Mouse (Mus musculus) adrenal gland, postnatal 14 days (tissue): ENCODE data around the gene Kat6b. TPM values are rescaled to one million over a fixed set of nuclear protein-coding genes. Genes with fewer than 3 reads are reported as not detected.
A peak's percentile ranks its signal among the peaks of the same experiment; 100 is the strongest.
"Not testable (repeated sequence)": the region's sequence is repeated elsewhere in the genome, so short reads cannot be mapped to it uniquely, and the experiment has no call there.

Experiments used
- DNase-seq: peaks from one replicate; pipeline ENCODE4 v3.0.0; 2021; ENCODE audit warnings: mixed read lengths
- total RNA-seq: library from RNA; stranded (reverse); gene quantifications from 2 replicates; pipeline ENCODE4 v1.2.3, GENCODE M21; 2021

Gene Kat6b
- total RNA-seq, 1 experiment from 2014 or later: 43.4 TPM

DNA sequence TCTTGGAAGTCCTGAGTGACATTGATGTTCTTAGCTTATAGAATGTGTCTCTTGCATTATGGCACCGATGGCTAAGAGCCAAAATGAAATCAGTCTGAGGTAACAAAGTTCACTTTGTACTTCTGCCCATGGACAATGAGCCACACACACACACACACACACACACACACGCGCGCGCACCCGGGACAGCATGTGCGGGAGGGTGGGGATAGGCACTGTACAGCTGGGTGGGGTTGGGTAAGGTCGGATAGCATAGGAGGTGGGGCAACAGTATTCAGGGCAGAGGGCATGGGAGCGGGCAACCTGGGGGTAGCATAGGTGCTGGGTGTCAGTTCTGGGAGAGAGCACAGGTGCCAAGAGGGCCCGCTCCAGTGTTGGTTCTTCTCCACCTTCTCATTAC, 3.5 kb downstream of the Kat6b start:
- DNase-seq: no peak

DNA sequence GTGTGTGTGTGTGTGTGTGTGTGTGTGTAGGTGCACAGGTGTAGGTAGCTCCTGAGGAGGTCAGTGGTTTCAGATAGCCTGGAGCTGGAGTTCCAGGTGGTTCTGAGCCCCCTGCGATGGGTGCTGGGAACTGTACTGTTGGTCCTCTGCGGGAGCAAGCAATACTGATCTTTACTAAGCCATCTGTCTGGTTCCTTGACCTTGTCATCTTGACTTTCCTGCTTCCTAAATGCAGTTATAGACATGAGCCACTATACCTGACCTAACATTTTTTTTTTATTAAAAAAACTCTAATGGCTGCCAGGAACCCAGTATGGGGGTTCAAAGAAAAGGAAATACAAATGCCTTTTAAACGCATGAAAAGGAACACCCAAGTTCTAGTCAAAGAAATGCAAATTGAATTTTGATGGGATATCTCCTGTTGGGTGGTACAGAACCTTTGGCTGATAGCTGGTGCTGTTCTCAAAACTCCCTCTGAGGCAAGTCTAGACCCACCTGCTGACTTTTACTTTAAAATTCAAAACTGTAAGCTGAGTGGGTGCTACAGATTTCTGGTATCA, 4.8 kb downstream of the Kat6b start:
- no peak for DNase-seq

GRCm38 (mm10) chr14:21487135-21487534, 5.9 kb downstream of the Kat6b start:
- not testable (repeated sequence) for DNase-seq

GRCm38 (mm10) chr14:21488426-21489115, 7.3 kb downstream of the Kat6b start:
- DNase-seq: not testable (repeated sequence)

DNA sequence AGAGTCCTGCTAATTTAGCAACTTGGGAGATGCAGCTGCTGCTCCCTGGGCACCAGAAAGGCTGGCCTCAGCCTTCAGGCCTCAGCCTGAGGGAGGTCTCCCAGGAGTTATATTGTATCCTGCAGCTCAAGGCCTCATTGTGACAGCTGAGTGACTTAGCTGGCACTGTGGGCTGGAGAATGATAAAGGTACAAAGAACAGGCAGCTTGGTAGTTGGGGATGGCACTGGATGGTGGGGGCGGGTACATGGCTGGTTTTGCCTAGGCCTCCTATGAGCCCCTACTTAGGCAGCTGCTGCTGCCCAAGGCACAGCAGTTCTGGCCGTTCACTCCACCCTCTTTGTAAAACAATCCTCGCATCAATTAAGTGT, 7.9 kb downstream of the Kat6b start:
- peak; percentile 52 for DNase-seq

DNA sequence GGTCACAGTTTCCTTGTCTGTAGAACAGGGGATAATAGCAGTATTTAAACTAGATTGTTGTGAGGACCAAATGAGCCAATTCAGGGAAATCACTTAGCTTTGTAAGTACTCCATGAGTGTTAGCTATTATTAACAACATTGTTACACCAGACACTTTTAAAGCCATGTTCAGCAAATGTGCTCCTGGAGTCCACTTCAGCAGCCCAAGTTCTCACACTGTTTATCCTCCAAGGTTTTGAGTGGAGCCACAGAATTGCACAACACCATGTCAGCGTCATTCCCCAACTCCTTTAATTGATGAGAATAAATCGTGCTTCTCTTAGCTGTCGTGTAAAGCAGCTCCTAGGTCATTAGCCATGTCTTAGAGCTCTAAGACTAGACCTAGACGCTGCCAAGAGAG, 8.9 kb downstream of the Kat6b start:
- DNase-seq: no peak

DNA sequence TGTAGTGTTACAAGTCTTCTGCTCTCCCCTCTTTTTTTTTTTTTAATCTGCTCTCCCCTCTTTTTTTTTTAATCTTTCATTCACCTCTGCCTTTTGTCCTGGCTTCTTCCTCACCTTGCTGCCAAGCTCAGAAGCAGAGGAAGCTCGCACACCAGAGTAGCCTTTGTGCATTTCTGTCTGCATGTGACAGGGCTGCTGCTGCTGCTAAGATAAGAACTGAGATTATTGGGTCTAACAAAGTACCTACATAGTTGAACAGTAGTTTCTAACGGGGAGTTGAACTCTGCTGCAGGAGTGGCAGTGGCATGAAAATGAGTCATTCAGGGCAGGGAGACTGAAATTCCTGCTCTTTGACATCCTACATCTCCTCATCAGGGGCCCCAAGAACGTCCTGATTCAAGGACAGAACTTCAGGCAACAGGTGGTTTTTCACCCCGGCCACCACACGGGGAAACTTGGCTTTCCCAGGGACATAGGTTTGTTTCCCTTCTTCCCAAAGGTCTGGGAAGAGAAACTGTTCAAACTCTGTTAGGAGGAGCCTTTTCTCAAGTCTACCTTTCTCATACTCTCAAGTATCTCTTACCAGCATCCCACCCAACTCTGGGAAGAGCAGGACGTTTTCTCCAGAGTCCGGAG, 17.2 kb downstream of the Kat6b start:
- DNase-seq: no peak

- DNase-seq: peak; percentile 61
Observed at GRCm38 (mm10) chr14:21499011-21499581, 17.9 kb downstream of the Kat6b start.

GRCm38 (mm10) chr14:21499631-21500153, 18.5 kb downstream of the Kat6b start:
- peak; percentile 82 for DNase-seq

DNA sequence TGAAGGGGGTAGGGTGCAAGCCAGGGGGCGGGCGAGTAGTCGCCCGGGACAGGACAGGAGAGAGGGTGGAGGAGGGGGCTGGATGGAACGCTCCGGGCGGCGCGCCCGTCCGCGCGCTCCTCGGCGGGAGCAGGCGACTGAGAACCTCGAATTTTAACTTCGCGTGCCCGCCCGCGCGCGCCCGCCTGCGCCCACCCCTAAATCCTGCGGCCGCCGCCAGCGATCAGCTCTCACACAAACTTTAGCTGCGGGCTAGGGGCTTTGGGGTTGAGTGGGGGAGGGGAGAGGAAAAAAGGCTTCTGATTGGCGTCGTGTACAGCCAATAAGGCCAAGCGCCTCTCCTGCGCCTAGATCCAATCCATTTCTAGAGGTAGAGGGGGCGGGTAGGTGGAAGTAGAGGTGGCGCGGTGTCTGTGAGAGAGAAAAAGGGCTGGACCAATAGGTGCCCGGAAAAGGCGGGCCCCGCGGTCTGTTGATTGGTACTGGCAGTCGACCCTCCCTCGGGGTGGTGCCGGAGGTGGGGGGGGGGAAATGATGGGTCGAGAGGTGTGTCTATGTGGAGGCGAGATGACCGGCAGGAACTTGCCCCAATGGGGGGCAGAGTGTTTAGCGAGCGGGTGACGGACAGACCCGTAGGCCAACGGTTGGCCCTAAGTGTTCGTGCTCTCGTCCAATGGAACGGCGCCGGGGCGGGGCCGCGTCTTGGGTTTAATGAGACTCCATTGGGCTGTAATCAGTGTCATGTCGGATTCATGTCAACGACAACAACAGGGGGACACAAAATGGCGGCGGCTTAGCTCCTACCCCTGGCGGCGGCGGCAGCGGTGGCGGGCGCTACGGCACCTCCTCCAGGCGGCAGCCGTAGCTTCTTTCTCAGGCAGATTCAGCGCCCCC, 19.2 kb downstream of the Kat6b start:
- DNase-seq: peak; percentile 100

- peak; percentile 96 for DNase-seq
Observed at GRCm38 (mm10) chr14:21501048-21501657, 19.9 kb downstream of the Kat6b start.

DNA sequence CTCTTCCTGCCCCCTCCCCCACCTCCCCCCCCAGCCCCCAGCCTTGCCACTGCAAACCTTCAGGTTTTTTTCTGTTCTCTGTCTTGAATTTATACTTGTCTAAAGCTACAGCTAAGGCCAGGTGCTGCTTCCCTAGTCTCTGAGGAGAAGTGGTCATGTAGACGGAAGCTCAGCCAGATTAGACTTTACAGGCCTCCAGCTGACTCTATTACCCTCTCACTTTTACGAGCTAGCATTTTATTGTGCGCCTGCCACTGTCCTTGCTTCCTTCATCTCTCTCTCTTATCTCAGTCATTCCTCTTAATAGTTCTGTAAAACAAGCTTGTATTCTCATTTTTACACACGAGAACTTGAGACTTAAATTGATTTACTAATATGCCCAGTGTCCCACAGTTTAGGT, 23.8 kb downstream of the Kat6b start:
- no peak for DNase-seq

DNA sequence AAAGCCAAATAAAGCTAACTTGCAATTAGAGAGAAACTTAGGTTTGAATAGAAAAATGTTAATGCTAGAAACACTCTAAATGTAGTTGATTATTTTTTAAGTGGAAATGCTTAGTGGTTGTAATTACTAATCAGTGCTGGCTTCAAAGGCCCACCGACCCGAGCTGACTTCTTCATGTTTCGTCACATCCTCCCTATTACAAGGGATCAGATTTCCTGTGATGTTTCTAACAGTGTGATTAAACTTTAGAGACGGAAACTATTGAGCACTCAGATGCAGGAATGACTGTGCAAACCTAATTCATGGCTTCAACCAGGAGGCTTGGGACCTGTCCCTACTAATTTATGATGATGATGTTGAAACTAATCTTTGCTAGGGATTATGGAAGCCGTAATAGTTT, 25.8 kb downstream of the Kat6b start:
- DNase-seq: no peak

DNA sequence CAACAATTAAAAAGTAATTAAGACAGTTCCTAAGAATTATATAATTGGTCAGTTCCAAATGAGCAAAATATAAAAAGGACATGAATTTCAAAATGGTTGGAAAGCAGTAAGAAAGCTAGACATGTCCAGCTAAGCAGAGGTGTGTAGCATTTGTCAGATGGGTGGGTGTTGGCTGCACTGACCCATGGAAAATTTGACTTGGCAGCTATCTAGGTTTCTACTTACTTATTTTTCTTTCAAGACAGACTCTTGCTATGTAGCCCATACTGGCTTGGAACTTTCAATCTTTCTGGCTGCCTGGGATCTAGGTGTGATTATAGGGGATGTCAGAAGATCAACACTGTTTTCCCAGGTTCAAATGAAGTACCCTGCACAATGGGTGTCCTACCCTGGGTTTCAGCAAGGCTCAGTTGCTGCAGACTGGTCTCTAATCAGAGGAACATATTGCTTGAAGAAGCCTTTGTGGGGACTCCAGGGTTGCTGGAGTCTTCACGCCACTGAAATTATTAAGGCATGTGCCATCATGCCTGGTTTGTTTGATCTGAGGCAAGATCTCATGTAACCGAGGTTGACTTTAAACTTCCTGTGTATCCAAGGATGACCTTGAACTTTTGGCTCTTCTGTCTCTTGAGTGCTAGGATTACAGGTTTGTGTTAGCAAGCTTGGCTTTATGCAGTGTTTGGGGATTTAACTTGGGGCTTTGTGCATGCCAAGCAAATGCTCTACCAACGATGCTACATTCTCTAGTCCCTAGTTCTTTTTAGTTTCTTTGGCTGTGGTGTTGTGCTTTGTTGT, 28.1 kb downstream of the Kat6b start:
- no peak for DNase-seq

DNA sequence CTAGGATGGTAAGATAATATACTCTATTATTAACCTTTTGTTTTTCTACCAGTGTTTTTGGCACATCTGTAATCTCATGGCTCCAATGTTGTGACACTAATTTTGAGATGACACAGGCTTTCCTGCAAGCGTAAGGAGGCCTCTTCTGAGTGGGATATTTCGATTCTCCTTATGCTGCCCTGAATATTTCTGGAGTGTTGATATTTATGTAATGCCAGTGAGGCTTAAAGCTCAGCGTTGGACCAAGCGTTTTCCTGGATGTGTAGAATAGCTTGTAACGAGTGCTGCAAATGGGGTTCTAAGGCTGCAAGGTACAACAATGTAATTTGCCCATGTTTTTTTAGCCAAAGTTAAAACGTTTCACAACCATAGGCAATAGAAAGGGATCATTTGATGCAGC, 30.2 kb downstream of the Kat6b start:
- no peak for DNase-seq

DNA sequence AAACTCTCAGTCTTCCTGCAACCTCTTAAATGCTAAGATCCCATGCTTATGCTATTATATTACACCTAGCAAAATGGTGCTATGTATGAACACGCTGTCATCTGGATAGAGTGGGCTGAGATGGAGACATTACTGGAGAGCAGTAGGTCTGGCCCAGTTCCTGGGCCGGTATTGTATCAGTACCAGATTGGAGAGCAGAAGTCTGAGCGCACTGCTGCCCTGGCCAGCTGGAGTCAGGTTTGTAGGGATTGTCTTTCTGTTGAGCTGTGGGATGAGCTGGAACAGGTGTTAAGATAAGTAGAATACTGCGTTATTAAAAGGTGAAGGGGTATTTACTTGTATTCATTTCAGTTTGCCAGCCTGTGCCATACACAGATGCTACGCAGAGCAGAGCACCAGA, 34.3 kb downstream of the Kat6b start:
- no peak for DNase-seq

DNA sequence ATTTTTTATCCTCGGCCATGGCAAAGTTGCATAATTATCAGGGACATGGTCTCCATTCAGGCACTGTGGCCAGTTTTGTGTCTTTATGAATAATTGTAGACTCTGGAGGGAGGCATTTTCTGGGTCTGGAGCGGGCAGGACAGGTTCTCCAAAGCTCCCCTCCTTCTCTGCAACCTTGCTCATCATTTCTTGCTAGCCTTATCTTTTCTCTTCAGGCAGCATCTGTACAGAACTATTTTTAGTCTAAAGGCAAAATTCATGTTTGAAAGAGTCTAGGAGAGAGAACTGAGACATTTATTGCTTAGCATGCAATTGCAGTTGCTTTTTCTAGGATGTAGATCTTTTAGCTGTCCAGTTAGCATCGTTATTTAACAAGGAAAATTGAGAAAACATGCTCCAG, 38.1 kb downstream of the Kat6b start:
- DNase-seq: peak; percentile 22

DNA sequence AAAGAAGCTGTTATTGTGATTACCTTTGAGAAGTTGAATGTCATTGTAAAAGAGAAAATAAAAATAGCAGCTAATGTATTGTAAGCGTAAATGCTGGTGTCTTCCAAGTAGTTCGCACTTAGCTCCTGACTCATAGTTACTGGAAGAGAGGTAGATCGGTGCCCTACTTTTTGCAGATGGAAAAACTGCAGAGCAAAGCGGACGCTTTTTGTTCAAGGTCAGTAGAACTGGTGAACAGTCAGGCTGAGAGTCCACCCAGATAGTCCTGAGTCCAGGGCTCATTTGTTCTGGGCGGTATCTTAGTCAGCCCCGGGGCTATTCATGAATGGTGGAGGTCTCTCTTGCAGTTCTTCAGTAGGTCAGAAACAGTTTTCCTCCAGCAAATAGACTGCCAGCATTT, 39.3 kb downstream of the Kat6b start:
- peak; percentile 32 for DNase-seq

GRCm38 (mm10) chr14:21521496-21521895, 40.3 kb downstream of the Kat6b start:
- DNase-seq: not testable (repeated sequence)

GRCm38 (mm10) chr14:21522312-21522978, 41.2 kb downstream of the Kat6b start:
- DNase-seq: no peak
